Mouse (Mus musculus) erythroblast, adult 5-6 weeks (primary cell): Measurements from ENCODE around the gene Asb10. TPM values are rescaled to one million over a fixed set of nuclear protein-coding genes. Genes with fewer than 3 reads are reported as not detected.
"Not testable (repeated sequence)": the region's sequence is repeated elsewhere in the genome, so short reads cannot be mapped to it uniquely, and the experiment has no call there.

Experiments
- ATAC-seq: replicated peaks from 2 replicates; pipeline ENCODE4 v1.8.0; 2016; ENCODE audit warnings: moderate number of reproducible peaks, mild to moderate bottlenecking, moderate TSS enrichment, inconsistent platforms; ENCODE audit not compliant: poor library complexity, low FRiP score, severe bottlenecking
- total RNA-seq, 2 experiments: library from RNA; stranded (forward) in 1 of 2; stranded (reverse) in 1 of 2; fragments of 150-400 nt in 1 of 2; fragments of 200-764, 138-1000 nt in 1 of 2; gene quantifications; 2 replicates each; pipeline versions ENCODE4 v1.2.3 to v1.2.4; 2015 to 2017; ENCODE audit warnings: low replicate concordance in 2 of 2

Asb10 gene
- total RNA-seq (2015; ENCODE audit: low replicate concordance): not detected in 2 replicates
- total RNA-seq (2017; ENCODE audit: low replicate concordance): 0.14 TPM in 1 of 2 replicates, not detected in the other

GRCm38 (mm10) chr5:24540387-24541143 is at the start of gene Asb10:
Asb10 (minus strand) TSS chr5:24540978.
- ATAC-seq: no peak

DNA sequence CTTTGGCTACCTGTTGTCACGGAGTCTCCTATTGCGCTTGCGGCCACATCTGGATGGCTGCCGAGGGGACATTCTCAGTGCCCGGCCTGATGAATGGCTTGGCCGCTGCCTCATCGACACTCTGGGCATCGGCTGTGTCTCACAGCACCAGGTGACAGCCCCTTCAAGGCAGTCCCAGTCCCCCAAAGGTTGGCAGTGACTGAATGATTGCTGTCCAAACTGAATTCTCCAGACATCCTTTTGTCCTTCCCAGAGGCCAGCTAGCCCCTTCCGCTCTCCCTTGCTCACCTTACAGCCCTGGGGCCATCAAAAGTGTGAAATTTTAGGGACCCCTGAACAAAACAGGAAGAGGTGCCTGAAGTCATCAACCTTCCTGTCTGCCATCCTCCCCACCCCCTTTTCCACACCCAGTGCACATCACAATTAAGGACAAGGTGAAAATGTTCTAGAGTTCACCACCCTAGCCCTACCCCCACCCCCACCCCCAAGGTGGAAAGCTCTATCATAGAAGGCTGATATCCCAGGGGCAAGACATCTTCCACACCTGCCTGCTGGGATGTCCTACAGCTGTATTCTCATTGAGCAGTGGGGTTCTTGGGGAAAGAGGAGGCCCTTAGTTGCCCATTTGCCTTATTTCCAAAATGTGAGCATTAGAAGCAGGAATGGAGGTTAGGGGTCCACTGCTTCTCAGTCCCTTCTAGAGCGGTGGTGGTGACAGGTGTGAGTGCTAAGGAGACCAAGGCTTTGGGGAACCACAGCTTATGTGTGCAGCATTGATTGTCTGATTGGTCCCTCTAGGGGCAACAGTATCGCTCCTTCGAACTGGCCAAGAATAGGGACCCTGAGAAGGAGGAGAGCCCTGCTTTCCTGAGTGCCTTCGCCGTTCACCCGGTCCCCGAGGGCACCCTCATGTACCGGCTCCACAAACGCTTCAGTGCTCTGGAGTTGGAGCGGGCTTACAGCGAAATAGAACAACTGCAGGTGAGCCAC is 49.0 kb upstream of the Asb10 start:
- ATAC-seq: no peak

DNA sequence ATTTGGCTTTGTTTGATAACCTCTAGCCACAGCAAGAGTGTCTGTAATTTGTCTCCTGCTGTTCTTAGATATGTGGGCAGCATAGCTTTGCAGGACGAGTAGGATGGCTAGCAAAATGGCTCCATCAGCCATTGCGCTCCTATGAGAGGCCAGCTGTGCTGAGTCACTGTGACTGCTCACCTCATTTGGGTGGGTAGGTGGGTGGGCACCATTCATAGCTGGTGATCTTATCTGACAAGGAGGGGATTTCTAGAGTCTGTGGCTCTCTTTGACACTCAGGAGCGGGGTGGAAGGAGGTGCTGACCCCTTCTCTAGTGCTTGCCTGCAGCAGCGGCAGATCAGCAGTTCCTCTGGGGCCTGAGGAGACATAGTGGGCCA is 46.4 kb upstream of the Asb10 start:
- ATAC-seq: peak; percentile 62

DNA sequence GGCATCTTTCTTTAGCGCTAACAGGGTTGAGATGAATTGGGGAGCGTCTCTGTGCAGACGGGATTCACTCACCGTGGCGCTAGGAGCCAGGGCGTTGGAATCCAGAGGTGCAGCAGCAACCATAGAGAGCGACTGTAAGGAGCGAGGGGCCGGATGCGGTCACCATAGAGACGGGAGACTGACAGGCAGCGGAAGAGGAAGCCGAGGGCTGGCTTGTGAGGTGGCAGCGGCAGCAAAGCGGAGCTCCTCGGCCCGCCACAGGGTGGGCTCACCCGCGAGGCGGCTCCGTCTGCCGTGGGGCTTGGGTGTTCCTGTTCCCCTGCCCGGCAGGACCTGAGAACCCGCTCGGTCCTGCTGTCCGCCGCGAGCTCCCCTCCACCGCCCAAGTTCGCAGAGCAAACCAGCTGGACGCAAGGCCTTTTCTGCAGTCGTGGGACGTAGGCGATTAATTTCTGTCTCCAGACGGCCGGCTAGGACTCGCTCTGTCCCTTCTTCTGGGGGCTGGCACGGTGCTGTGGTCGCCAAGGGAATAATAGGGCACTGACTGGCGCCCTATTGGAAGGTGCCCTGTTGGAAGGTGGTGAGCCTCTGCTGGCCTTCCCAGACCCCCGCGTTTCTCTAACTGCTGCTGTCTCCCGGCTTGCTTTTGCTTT is 45.9 kb upstream of the Asb10 start, which contains the start of gene Chpf2:
Gene Chpf2 (plus strand): TSS at position 195 of the 653 bp plus-strand sequence.
- peak; percentile 79 for ATAC-seq

- ATAC-seq: no peak
These were observed 45.3 kb upstream of the Asb10 start for GRCm38 (mm10) chr5:24586106-24586505.

DNA sequence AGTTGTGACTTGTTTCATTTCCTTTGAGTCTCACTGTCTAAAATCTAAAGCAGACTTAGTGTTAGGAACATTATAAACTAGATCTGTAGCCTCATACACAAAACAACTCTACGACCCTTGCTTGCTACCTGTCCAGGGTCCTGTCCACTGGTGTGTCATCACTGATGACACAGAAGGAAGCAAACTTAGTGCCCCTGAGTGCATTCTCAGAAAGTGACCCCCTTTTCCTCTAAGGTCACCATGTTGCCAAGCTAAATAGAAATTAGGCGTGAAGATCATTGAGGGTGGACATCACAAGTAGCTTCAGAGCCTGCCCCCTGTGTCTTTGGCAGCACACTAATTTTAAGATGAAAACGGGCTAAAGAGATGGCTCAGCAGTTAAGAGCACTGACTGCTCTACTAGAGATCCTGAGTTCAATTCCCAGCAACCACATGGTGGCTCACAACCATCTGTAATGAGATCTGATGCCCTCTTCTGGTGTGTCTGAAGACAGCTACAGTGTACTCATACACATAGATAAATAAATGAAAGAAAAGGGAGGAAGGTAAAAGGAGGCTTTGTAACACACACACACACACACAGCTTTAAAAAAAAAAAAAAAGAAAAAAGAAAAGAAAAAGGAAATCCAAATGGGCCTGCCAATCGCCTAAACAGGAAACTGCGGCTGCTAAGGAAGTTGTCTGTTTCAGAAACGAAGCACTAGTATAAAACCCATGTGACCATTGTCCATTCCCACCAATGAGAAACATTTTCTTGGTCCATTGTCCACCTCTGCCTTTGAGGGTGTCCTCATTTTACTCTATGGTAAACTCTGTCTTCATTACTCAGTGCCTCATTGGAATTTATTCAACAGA is 37.6 kb upstream of the Asb10 start:
- ATAC-seq: no peak

- ATAC-seq: peak; percentile 97
These were observed 36.6 kb upstream of the Asb10 start, which contains the start of gene Abcf2 for GRCm38 (mm10) chr5:24577183-24577929. Abcf2 (minus strand) TSS chr5:24577467.

- peak; percentile 36 for ATAC-seq
These were observed 36.0 kb upstream of the Asb10 start for GRCm38 (mm10) chr5:24576801-24577182.

DNA sequence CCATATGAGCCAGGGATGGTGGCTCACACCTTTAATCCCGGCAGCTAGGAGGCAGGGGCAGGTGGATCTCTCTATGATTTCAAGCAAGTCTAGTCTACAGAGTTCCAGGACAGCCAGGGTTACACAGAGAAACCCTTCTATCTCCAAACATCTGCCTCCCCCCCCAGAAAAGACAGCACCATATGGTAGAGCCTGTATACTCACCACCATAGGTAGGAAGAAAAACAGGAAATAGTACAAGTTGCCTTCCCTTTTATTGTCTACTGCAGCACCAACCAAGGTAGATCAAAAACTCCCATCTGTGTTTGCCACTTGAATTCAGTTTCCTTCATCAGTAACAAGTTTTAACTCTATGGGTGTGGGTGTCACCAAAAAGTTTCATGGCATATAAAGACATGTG is 35.2 kb upstream of the Asb10 start:
- ATAC-seq: no peak

GRCm38 (mm10) chr5:24556709-24557108 is 15.9 kb upstream of the Asb10 start, which contains the start of gene 4931409K22Rik:
4931409K22Rik (minus strand) TSS chr5:24556809.
- no peak for ATAC-seq

- not testable (repeated sequence) for ATAC-seq
These were observed 14.6 kb upstream of the Asb10 start for GRCm38 (mm10) chr5:24555335-24555734.

DNA sequence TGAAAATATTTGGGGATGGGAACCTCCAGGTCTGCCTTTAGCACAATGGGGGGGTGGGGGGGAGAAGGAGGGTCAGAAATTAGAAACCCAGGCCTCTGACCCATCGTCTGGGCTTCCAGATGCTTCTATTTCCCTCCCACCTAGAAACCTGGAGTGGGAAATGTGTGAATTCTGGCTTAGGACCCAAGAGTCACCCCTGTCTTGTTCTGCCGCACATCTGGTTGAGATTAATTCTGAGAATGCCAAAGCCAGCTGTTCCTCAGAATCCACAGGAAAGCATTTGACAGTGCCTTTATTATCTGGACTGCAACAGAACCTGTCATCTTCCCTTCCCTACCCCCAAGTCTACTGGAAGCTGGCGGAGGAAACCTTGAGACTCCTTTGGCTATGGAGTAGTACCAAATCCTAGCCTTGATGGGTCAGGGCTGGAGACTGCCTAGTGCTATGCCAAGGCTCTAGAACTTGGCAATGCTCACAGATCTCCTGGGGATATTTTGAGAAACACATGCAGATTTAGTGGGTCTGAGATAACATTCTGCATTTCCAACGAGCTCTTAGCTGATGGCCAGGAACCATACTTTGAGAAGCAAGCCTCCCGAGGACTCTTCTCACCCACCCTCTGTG is 13.0 kb upstream of the Asb10 start:
- ATAC-seq: no peak

DNA sequence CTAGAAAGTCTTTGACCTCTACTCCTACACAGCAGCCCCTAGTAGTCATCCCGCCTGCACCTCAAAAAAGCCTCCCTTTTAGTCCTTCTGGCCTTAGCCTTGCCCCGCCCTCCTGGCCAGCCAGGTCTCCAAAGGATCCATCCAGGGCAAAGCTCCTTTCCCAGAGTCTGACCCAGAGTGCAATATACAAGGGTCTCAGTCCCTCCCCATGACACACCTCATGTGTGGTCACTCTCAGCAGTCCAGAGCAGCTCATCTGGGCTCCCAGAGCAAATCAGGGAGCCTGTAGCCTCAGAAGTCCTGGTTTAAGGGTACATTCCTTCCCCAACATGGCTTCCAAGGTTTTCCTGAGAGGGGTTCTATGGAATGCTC is 10.5 kb upstream of the Asb10 start:
- no peak for ATAC-seq

GRCm38 (mm10) chr5:24550598-24551316 is 10.0 kb upstream of the Asb10 start:
- ATAC-seq: no peak

GRCm38 (mm10) chr5:24542643-24543042 is 1.9 kb upstream of the Asb10 start:
- no peak for ATAC-seq

GRCm38 (mm10) chr5:24541144-24541569 is 379 bp upstream of the Asb10 start:
- ATAC-seq: no peak

GRCm38 (mm10) chr5:24539571-24540296 is 1.0 kb downstream of the Asb10 start:
- ATAC-seq: no peak
